Mouse (Mus musculus) liver, embryonic 14.5 days (tissue): ENCODE results near the gene Prss45. TPM values are rescaled to one million over a fixed set of nuclear protein-coding genes. Genes with fewer than 3 reads are reported as not detected.

Experiments used
- ATAC-seq: fragments of 200-750 bp; cut with Nextera tagmentation; 2 replicates; pipeline ENCODE4 v1.8.0; 2017; ENCODE audit warnings: moderate number of reproducible peaks, mild to moderate bottlenecking, moderate library complexity; ENCODE audit not compliant: insufficient read depth
- DNase-seq, 3 experiments: peaks; one replicate each; pipeline ENCODE4 v3.0.0-alpha.2; 2012 to 2013; ENCODE audit warnings: low read depth in 3 of 3, low spot score in 3 of 3
- H3K27ac ChIP-seq: fragments of 300-500 bp; sonication (generic); 2 replicates; pipeline ENCODE4 v1.5.1; 2014; ENCODE audit warnings: moderate library complexity, mild to moderate bottlenecking, control low read depth, inconsistent platforms
- H3K27me3 ChIP-seq: fragments of 300-500 bp; sonication (generic); 2 replicates; pipeline ENCODE4 v1.6.1; 2014; ENCODE audit warnings: mild to moderate bottlenecking, low read length, moderate library complexity; ENCODE audit not compliant: control insufficient read depth, insufficient read depth
- H3K36me3 ChIP-seq: fragments of 300-500 bp; sonication (generic); replicated peaks from 2 replicates; pipeline ENCODE4 v1.6.1; 2014; ENCODE audit warnings: low read depth; ENCODE audit not compliant: control insufficient read depth, insufficient read depth
- H3K4me1 ChIP-seq, 2 experiments: fragments of 200-500 bp in 1 of 2; fragments of 300-500 bp in 1 of 2; sonication (generic) in 1 of 2; replicated peaks; 2 replicates each; pipeline ENCODE4 v1.6.1; 2012 to 2014; ENCODE audit warnings: antibody characterized with exemption in 1 of 2, inconsistent platforms in 1 of 2, low read length in 1 of 2; ENCODE audit not compliant: control insufficient read depth in 2 of 2, insufficient read depth in 2 of 2
- H3K4me2 ChIP-seq: fragments of 300-500 bp; sonication (generic); 2 replicates; pipeline ENCODE4 v1.6.1; 2014; ENCODE audit warnings: low read depth, mild to moderate bottlenecking, control low read depth, moderate library complexity
- H3K4me3 ChIP-seq, 2 experiments: fragments of 200-500 bp in 1 of 2; fragments of 300-500 bp in 1 of 2; sonication (generic) in 1 of 2; 2 replicates each; pipeline ENCODE4 v1.5.1; 2012 to 2014; ENCODE audit warnings: low read depth in 2 of 2, low read length in 2 of 2, mild to moderate bottlenecking in 2 of 2, control low read depth in 1 of 2, inconsistent platforms in 1 of 2, moderate library complexity in 1 of 2; ENCODE audit not compliant: insufficient read depth in 1 of 2
- H3K9ac ChIP-seq: fragments of 300-500 bp; sonication (generic); replicated peaks from 2 replicates; pipeline ENCODE4 v1.6.1; 2014; ENCODE audit warnings: mild to moderate bottlenecking, control low read depth, moderate library complexity
- H3K9me3 ChIP-seq: fragments of 300-500 bp; sonication (generic); 2 replicates; pipeline ENCODE4 v1.6.1; 2016; ENCODE audit warnings: low read length, mixed read lengths; ENCODE audit not compliant: control insufficient read depth
- CTCF ChIP-seq: IDR thresholded peaks from 2 replicates; pipeline ENCODE4 v1.5.1; 2016; ENCODE audit warnings: antibody characterized with exemption, low read depth, control low read depth
- EP300 ChIP-seq: IDR thresholded peaks from 2 replicates; pipeline ENCODE4 v1.6.1; 2016; ENCODE audit warnings: antibody characterized with exemption, low read depth
- WGBS: fragments of 180-500 bp; shearing (Covaris S2); extraction: QIAGEN DNeasy Blood & Tissue Kit; methylation state at CpG from one replicate; pipeline ENCODE4 v1.1.7; 2014; ENCODE audit not compliant: insufficient replicate concordance; 5-methylcytosine and 5-hydroxymethylcytosine counted together
- polyA plus RNA-seq, 2 experiments: library from polyadenylated mRNA; depleted of rRNA in 1 of 2; stranded (reverse) in 1 of 2; unstranded in 1 of 2; fragments of >200 nt; fragmentation: Nextera tagmentation in 1 of 2; extraction: Ambion mirVana in 1 of 2; gene quantifications; 2 replicates each; pipeline versions ENCODE4 v1.2.1 to v1.2.3; 2012 to 2014

Gene Prss45
- polyA plus RNA-seq (2012; rRNA removed) (not detected in 2 replicates), polyA plus RNA-seq (2014; fragmentation: Nextera tagmentation; extraction: Ambion mirVana) (not detected in 2 replicates)

DNA sequence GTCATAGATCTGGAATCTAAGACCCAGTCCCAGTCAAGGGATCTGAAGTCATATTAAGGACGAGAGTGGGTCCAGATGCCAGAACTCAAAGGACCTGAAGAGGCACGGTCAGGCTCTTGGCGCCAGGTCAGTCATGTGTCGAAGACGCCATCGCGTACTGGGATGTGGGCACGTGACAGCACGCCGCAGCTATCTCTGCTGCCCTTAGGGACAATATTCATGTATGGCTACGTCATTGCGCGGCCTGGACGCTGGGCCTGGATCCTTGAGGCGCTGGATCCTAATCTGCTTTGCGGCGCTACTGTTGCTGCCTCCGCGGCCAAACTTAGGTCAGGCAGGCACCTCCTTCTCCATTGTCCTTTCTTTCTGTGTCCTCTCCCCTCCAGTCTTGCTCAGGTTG, at the start of gene Prss45:
TSS of gene Prss45 (plus strand) at position 178 of the 400 bp plus-strand sequence.
- 0 out of 4 replicates have a peak, but pooled peaks cover 0 to 2% of the 10 kb centered on the region in 2 experiments for H3K4me1 ChIP-seq
- no peaks in the 10 kb centered on the region for H3K36me3 ChIP-seq
- no peak within 1 kb of the TSS for H3K4me3 ChIP-seq
- 63% methylated on average over 19 of the region's 19 CpGs for WGBS
- no peaks in the 10 kb centered on the region for H3K9me3 ChIP-seq
- ATAC-seq, result no peak
- DNase-seq, result no peak
- H3K27ac ChIP-seq, result no peak within 1 kb of the TSS
- no peak within 1 kb of the TSS for H3K4me2 ChIP-seq
- H3K9ac ChIP-seq, result no peak within 1 kb of the TSS
- no peak for TF ChIP-seq CTCF
- TF ChIP-seq EP300, result no peak
- H3K27me3 ChIP-seq, result no peaks in the 10 kb centered on the region

DNA sequence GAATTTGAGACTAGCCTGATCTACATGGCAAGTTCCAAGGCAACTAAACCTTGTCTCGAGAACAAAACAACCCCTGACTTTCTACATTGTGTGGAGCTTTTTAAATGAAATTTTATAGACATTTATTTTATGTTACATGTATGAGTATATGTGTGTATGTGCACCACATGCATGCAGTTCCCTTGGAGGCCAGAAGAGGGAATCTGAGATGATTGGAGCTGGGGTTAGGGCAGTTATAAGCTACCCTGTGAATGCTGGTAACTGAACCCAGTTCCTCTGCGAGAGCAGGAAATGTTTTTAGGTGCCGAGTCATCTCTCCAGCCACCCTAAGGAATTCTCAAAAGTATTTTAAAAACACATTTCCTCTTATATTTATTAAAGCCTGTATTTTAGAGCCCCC, 46.2 kb upstream of the Prss45 start:
- no peak overlapping the region for H3K9ac ChIP-seq
- no peaks in the 10 kb centered on the region for H3K27me3 ChIP-seq
- no peak for TF ChIP-seq CTCF
- TF ChIP-seq EP300, result no peak
- DNase-seq, result no peak
- 67% methylated on average over 3 of the region's 3 CpGs for WGBS
- no peak for ATAC-seq
- no peak overlapping the region for H3K4me3 ChIP-seq
- no peak overlapping the region for H3K27ac ChIP-seq
- H3K4me1 ChIP-seq, result no peaks in the 10 kb centered on the region
- no peaks in the 10 kb centered on the region for H3K9me3 ChIP-seq
- H3K36me3 ChIP-seq, result no peaks in the 10 kb centered on the region
- no peak overlapping the region for H3K4me2 ChIP-seq

GRCm38 (mm10) chr9:110790462-110790861, 43.9 kb upstream of the Prss45 start:
- H3K27me3 ChIP-seq, result no peaks in the 10 kb centered on the region
- no peak overlapping the region for H3K9ac ChIP-seq
- no peak overlapping the region for H3K4me2 ChIP-seq
- TF ChIP-seq EP300, result no peak
- TF ChIP-seq CTCF, result no peak
- 49% methylated on average over 4 of the region's 4 CpGs for WGBS
- DNase-seq (no peak), ATAC-seq (no peak)
- no peaks in the 10 kb centered on the region for H3K9me3 ChIP-seq
- H3K4me1 ChIP-seq, result no peaks in the 10 kb centered on the region
- H3K4me3 ChIP-seq, result no peak overlapping the region
- H3K36me3 ChIP-seq, result no peaks in the 10 kb centered on the region
- H3K27ac ChIP-seq, result no peak overlapping the region

- Histone ChIP-seq H3K36me3 (no peaks in the 10 kb centered on the region), H3K4me2 (no peak overlapping the region), H3K4me1 (no peaks in the 10 kb centered on the region), H3K27me3 (no peaks in the 10 kb centered on the region), H3K27ac (no peak overlapping the region), H3K9me3 (no peaks in the 10 kb centered on the region), H3K9ac (no peak overlapping the region), H3K4me3 (no peak overlapping the region)
- WGBS, result 52% methylated on average over 10 of the region's 10 CpGs
- TF ChIP-seq CTCF (no peak), EP300 (no peak)
- DNase-seq, result no peak
- no peak for ATAC-seq
Observed at GRCm38 (mm10) chr9:110797013-110797412, 37.4 kb upstream of the Prss45 start.

GRCm38 (mm10) chr9:110797866-110798265, 36.5 kb upstream of the Prss45 start, which contains the start of gene Prss42:
Prss42 (plus strand) TSS chr9:110798166.
- no peak within 1 kb of the TSS for H3K9ac ChIP-seq
- H3K27ac ChIP-seq, result no peak within 1 kb of the TSS
- no peak within 1 kb of the TSS for H3K4me2 ChIP-seq
- H3K36me3 ChIP-seq, result no peaks in the 10 kb centered on the region
- no peak for TF ChIP-seq CTCF
- H3K27me3 ChIP-seq, result no peaks in the 10 kb centered on the region
- no peak for ATAC-seq
- no peak within 1 kb of the TSS for H3K4me3 ChIP-seq
- WGBS, result 75% methylated on average over 14 of the region's 14 CpGs
- no peaks in the 10 kb centered on the region for H3K4me1 ChIP-seq
- DNase-seq, result no peak
- no peaks in the 10 kb centered on the region for H3K9me3 ChIP-seq
